Mouse (Mus musculus): ENCODE data around the gene Prpf6.

Gene Prpf6

DNA sequence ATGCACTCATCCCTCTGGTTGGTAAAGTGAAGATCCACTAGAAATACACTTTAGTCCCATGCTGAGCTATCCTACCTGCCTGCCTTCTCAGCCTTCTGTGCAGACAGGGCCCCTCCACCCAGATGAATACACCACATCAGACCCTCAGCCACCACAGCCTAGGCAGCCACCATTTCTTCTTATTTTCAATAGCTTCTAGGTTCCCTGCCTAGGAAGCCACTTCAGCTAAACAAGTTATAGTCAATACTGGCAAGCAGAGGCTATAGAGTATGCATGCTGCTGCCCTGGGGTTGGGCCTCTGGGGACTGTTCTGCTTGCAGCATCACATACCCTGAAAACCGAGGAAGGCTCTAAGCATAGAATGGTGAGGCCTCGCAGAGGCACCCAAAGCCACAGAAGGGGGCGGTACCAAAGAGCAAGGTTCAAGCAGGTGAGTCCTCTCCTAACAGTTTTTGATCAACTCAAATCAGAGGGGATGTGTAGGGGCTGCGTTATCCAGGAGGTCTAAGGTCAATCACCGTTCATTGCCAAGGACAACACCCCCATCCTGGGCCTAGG, at the start of gene Prpf6:
Gene Prpf6, plus strand, starts transcription at position 341 of the 558 bp plus-strand sequence.
- DNase-seq (ENCODE audit: low spot score) = no peak

DNA sequence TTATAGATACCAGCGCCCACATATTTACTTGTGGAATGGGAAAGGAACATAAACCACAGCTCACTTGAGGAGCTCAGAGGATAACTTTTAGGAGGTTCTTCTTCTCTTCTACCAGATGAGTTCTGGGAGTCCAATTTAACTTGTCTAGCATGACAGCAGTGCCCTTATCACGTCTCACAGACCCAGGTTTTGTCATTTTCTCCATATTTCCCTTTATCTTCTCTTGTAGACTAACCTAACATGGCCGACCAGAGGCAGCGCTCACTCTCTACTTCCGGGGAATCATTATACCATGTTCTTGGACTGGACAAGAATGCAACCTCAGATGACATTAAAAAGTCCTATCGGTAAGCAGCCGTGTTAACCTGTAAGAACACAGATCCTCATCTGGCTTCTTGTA, 45.5 kb upstream of the Prpf6 start:
- DNase-seq (ENCODE audit: low spot score) = no peak

DNA sequence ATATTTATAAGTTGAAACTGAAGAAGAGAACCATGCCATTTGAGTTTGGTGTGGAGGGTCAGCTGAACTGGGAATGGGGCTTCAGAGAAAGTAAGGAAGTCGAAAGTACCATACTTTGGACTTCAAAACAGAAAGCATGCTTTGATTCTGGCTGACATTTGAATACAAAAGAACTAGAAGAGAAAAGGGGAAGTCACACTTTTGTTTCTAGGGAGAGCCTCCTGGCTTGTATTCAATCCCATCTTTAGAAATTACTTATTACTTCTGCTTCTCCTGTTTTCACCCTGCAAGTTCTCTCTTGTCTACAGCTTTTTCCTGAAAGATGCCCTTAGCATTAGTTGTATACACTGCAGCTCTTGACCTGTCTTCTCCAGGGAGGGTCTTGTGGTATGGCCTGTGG, 43.4 kb upstream of the Prpf6 start:
- no peak for DNase-seq (ENCODE audit: low spot score)

DNA sequence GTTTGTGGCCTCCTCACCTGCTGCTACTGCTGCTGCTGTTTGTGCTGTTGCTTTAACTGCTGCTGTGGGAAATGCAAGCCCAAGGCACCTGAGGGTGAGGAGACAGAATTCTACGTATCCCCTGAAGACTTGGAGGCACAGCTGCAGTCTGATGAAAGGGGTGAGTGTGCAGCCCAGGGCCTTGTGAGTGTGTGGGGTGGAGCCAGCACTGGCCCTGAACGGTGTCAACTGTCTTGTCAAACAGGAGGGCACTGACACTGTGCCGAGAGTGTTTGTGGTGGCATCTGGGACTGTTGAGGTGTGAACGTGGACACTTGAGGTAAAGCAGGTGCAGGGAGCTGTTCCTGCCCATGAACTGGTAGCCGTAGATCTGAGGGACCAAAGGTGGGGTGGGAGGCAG, 43.0 kb upstream of the Prpf6 start:
- no peak for DNase-seq (ENCODE audit: low spot score)

DNA sequence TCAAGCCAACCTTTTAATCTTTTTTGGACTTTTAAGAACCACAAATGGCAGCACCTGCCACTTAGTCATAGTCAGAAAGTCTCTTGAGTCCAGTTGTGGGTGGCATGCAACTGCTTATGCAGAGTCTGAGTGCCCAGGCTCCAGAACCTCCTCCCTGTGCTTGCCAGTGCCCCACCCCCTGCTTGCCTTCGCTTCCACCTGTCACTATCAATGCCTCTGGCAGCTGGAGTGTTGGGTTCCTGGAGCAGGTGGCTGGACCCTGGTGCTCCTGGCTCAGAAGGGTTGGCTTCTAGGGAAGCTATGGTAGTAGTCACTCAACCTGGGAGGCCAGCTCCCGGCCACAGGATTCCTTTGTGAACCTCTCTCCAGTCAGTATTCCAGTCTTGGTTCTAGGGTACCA, 41.4 kb upstream of the Prpf6 start:
- no peak for DNase-seq (ENCODE audit: low spot score)

DNA sequence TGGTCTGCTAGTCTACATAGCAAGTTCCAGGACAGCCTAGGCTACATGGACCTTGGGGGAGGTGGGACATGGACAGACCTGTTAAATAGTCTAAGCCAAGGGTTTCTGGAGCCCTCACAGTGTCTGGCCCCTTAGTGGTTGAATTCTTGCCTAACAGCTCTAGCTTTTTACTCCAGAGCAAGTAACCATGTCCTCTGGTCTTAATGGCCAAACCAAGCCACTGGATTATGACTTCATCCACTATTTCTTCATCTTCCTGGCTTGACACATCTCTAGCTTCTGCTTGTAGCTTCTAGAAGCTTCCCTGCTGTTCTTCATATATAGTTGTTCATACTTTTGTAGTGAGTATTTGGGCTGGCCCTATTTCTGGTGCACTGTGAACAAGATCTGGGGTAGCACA, 37.9 kb upstream of the Prpf6 start:
- DNase-seq (ENCODE audit: low spot score) = no peak

DNA sequence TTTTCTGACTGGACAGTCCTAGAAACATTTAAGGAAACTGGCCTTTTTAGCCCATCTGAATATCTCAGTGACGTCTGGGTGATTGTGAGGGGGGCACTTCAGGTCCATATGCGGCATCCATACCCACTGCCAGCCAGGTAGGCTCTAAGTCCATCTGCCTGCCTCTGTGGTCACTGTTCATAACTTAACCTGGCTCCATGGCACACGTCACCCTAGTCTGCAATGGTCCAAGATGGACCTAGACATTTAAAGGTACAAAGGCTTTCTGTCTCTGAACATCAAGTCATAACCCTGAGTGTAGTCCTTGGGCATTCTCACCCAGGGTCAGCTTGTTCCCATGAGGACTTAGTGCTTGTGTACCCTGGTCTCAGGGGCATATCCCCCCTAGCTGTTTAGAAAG, 24.3 kb upstream of the Prpf6 start:
- no peak for DNase-seq (ENCODE audit: low spot score)

DNA sequence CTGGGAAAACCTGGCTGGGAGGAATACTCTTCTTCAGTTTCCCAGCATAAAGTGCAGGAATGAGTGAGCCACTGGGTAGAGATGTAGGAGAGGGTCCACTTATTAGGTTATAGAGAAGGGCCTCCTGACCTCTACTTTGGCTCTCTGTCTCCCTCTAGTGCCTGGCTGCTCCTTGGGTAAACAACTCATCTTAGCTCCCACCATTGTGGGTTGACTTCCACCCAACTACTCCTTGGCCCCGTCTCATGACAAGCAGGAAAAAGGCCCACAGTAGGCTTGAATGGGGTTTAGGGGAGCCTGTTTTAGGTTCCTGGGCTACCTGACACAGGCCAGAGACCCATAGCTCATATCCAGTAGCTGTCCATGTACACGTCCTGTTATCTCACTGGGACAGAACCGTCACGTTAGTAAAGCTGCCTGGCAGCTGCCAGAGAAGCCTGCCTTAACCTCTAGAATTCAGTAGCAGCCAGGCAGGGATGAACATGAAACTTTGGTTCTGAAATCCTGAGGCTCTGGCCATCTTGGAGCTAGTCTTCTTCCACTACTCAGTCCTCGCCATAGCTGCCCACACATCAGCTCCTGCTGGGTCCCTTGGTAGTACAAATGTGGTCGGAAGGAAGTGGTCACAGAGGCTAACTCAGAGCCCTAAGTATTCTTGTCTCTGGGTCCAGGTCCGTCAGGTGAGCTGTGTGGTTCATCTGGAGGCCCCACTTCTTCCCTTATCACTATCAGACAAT, 23.2 kb upstream of the Prpf6 start:
- no peak for DNase-seq (ENCODE audit: low spot score)

DNA sequence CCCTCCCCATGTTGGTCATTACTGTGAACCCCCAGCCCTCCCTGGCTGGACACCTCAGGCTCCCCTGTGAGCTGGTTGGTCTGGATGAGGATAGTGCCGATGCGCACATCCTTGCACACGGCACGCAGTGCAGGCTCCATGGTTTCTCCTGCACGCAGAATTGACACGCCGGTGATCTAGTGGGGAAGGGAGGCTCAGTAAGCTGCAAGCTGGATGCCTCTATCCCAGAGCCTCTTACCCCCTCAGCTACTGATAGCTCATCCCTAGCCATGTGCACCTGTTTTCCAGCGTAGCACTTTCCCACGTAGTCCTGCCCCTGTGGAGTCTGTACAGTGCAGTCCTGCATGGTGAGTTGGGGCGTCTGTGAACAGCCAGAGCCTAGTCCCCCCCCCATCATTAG, 21.8 kb upstream of the Prpf6 start:
- no peak for DNase-seq (ENCODE audit: low spot score)

DNA sequence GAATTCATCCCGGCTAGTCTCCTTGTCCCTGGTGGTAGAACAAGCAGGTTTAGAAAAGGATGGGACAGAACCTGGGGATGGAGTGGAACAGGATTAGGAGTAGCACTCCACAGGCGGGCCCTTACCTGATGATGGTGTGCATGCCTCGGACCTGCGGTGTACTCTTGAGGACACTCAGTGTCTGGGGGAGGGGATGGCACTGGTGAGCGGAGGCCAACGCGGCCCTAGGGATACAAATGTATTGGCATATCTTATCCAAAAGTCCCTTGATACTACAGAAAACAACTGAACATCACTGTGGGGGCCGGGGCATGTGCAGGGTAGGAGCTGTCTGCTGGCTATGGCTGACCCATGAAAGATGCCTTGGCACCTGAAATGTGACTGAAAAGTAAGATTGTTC, 21.3 kb upstream of the Prpf6 start:
- no peak for DNase-seq (ENCODE audit: low spot score)

DNA sequence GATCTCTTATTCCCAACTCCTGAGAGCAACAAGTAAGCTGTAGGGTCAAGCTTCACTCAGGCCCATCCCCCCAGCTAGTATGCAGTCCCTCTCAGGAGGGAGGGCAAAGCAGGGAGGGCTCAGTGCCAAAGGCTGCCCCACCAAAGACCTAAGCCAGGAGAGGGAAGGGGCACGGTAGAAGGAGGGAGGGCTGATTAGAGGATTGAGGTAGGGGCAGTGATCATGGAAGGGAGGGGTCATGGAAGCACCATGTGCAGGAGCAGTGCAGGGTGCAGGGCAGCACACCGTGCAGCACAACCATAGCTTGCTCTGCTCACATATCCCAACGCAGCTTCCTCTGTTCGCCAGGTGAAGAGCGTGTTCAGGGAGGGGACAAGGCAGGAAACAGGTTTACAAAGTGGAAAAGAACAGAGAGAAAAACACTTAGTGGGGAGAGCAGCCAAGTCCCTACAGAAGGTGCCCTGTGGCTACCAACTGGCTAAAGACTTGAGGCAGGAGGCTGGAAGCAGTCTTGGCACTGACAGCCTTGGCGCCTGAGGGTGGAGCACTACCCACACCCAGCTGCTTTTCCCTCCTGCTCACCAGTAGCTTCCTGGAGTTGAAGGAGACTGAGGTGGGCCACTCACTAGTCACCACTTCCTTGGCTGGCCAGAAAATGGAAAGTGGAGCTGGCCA, 20.6 kb upstream of the Prpf6 start:
- DNase-seq (ENCODE audit: low spot score) = no peak

DNA sequence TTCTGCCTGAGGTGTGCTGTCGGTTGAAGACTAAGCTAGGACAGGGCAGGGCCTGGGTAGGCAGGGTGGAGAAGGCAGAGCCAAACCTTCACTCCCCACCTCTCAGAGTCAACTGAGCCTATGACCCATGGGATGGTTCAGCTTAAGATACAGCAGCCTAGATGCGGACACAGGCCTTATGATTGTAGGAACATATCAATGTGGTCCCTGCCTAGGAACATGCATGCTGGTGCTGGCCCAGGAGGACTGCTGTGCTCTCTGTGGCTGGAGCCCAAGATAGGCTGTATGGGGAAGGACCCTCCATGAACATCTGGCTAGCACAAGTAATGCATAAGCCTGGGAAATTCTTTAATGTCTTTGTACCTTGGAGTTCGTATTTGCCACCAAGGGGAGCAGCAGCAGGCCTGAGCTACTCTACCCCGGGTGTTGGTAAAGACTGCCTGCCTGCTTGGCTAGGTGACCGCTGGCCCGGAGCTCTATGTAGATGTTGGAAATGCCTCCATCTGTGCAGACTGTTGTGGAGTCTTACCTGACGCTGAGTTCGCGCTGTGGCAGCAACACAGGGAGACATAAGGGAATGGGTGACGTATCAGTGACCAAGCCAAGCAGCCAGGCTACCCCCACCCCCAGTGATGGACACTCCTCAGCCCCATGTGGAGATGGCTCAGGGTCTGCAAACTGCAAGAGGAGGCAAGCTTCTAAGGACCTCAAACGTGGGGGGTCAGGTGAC, 19.6 kb upstream of the Prpf6 start:
- no peak for DNase-seq (ENCODE audit: low spot score)

DNA sequence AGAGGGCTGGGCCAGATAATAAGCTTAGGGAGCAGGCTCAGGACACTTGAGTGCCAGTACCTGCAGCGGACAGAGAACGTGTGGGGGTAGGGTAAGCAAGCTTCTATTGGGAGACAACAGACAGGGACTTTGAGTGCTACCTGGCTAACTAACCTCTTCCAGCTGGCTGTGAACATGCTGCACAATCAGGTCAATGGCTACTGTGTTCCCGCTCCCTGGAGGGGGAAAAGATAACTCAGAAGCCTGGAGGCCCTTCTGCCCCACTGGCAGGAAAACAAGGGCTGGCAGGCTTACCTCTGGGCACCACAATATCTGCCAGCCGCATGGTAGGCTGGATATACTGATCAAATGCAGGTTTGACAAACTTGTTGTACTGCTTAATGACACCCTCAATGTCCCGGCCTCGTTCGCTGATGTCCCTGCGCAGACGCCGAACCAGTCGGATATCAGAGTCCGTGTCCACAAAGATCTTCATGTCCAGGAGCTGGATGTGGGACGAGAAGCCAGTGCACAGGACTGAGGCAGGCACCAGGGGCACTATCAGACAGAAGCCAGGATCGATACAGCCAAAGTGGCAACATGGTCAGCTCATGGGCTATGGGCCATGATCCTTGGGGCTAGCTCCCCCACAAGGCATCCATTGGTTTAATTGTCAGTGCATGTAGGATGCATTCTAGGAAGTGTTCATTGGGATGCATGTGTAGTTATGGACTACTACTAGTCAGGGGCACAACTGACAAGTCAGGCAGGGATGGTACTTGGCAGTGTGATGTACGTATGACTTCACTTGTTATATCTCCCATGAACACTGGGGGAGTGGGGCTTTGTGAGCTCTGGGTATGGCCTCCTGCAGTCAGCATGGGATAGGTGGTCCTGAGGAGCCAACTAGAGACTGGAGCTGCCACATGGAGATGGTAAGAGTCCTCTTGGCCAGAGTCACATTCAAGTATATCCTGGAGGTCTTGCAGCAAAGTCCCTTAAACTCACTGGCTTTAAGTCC, 18.4 kb upstream of the Prpf6 start:
- DNase-seq (ENCODE audit: low spot score) = no peak

DNA sequence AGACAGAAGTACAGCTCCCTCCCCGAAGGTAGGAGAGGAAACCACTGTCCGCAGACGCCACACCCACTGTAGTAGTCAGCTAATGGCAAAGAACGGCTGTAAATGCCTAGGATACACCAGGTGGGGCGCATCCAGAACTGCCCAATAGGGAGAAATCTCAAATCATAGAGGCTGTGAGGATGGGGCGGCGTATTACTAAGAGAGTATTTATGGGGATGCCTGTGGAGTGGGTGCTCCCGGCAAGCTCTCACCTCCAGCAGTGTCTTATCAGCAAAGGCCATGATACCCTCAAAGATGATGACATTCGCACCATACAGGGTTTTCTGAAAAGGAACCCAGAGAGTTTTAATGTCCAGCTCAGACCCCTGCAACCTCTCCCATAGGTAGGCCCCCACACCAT, 17.7 kb upstream of the Prpf6 start:
- DNase-seq (ENCODE audit: low spot score) = no peak

DNA sequence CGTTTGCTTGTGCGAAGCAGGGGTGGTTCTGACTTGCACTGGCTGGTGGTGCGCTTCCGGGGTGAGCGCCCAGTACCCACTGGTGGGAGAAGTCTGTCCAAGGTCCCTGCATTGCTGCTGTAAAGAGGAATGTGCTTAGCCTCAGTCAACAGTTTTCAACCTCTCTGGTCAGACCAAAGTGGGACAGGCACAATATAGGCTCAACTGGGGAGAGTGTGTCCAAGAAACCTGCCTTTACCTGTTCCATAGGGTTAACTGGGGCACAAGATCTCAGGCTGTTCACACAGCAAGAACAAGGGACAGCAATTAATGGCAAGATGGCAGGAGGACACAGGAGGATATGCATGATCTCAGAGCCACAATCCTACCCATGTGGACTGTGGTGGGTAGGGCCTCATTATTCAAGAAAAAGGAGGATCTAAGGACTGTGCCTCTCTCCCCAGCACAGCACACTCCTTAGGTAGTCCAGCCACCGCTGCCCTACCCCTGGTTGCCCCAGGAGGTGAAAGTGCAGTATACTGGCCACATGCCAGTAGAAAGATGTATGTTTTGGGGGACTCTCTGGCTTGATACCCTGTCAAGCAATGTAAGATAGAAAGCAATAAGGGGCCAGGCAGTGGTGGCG, 16.6 kb upstream of the Prpf6 start:
- no peak for DNase-seq (ENCODE audit: low spot score)

DNA sequence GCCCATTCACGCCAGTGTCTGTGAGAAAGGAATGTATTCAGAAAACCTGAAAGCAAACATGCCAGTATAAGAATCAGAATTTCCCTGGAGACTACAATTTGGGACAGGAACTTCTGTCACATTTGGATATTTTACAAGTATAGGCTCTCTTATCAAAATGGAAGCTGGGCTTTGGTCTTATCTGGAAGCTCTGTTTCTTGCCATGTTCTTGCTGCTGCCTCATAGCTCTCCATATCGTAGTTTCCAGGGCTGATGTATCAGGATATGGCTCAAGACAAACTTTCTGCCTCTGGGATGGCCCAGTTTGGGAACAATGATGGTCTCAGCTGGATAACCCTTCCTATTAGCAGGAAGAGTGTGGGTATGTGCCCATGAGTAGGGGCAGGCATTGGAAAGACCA, 15.1 kb upstream of the Prpf6 start:
- no peak for DNase-seq (ENCODE audit: low spot score)

DNA sequence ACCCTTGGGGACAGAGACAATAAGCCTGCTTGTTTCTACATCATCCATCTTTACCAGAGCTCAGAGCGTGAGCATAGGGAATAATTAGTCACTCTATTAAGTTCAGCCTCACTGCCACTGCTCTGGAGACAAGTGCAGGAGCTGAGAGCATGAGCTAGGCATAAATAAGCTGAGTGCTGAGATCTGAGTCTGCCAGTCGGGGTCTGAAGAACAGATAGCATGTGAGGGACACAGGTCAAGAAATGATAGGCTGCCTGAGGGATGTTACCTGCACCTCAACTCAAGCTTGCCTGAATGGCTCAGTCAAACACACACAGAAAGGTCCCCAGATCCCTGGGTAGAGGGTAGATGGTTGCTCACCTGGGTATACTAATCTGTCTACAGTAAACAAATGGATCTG, 14.5 kb upstream of the Prpf6 start:
- no peak for DNase-seq (ENCODE audit: low spot score)

DNA sequence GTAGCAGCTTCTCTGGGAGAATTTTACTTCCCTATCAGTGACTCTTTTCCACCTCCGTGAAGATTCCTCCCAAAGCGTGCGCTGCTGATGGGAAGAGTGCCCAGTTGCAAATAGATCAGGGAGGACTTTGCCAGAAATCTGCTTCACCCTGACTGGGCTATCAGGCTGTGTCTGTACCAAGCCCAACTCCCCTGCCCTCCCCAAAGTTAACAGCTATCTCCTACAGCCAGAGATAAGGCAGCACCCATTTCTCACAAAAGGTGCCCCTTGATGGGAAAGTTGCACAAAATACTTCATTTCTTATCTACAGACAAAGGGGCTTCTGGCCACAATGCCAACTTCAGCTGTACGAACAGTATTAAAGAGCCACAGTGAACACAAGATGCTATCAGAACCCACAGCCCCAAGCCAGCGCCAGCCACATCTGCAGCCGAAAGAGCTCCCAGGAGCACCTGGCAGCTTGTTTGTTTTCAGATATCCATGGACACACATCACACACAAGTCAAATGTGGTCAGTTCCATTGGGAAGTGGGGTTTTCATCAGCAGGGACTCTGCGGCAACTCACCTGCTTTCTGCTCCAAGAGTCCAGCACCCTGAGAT, 13.6 kb upstream of the Prpf6 start:
- DNase-seq (ENCODE audit: low spot score) = peak; percentile 0

DNA sequence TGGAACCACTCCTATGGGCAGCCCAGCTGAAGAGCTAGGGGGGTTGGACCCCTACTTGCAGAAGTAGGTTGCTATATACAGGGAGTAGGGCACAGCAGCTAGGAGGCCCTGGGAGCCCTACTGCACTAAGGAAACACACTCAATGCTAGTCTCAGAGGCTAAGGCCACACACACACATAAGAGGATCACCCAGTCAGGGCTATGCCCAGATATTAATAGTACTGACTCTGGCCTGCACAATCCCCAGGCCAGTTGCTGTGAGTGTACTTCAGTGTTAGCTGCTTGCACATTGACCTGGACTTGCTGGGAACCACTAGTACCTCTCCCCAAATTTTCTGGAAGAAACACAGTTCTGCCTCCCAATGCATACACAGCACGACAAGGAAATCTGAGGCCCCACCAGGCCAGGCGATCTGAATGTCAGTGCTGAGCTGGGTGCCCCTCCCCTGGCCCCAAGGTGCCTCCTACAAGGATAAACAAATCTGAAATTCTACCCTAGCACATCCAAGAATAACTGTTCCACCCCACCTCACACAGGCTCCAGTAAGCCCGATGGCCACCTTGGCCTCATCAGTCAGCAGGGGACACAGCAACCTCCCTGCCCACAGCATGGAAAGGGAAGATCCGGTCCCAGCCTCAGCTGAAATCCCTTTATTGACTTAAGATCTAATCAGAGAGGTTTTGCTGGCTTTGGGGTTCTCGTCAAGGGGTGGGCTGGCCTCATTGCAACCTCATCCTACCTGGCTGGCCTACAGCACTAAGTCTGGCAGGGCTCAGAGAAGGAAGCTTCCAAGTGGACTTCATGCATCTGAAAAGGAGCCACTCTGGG, 12.7 kb upstream of the Prpf6 start:
- DNase-seq (ENCODE audit: low spot score) = peak; percentile 0

DNA sequence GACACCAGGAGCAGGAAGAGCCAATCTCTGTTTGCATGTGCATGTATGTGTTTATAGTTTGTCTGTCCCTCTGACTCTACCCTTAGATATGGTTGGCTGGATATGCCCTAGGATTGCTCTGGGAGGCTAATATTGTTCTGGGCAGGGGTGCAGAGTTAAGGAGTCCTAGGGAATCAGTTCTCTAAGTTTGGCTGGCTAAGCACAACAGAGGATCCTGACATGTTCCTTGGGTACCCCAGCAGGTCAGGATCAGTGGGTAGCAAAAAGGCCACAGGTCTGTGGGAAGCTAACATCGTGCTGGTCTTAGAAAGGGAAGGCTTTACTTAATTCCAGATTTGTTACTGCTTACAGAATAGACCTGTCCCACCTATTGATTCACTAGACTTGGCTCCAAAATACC, 12.0 kb upstream of the Prpf6 start:
- DNase-seq (ENCODE audit: low spot score) = no peak

Measured in ovary, postnatal 10 days (tissue).